8 mouse cellular contexts compared by ENCODE assay signal in the genomic region with DNA sequence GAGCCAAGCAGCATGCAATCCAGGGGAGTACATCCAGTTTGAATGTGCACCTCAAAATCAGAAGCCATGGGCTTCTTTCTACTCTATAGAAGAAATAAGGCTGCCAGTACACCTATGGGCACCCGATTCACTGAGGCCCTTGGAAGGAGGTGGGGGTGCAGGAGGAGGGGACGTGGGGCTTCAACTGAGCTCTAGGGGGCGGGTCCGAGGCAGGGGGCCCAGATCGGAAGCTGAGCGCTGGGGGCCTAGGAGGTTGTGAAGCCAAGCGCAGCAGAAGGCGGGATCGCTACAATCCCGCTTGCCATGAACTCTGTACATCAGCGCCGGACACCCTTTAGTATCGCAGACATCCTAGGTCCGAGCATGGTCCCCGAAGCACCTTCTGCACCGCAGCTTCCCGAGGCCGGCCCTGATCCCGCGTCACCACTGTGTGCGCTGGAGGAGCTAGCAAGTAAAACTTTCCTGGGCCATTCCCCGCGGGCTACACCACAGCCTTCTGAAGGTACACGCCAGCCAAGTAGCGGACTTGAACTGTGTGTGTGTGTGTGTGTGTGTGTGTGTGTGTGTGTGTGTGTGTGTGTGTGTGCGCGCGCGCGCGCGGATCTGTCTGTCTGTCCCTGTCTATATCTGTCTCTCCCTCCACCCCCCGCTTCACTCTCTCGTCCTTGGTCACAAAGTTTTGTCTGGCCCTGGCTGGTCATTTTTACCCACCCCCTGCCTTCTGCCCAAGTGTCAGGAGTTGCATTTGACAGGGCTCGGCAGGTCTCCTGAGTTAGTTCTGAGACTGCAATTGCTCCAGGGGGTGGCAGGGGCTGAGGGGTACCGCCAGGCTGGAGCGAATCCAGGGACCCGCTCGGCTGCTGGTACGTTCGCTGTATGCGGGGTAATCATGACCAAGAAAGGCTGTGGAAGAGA. TPM values are rescaled to one million over a fixed set of nuclear protein-coding genes. Genes with fewer than 3 reads are reported as not detected.
DNase-seq lines count a peak whose midpoint lies in the region; ATAC-seq lines count a peak whose summit lies in the region.

A gene (plus strand): TSS at position 247 of the 915 bp plus-strand sequence.

- H3K4me3 ChIP-seq in heart, embryonic 11.5 days (ENCODE audit: low read depth, low read length): peak within 1 kb of the TSS; percentile 41
- H3K4me3 ChIP-seq in embryonic facial prominence, embryonic 12.5 days: peak within 1 kb of the TSS; percentile 25
- H3K4me3 ChIP-seq in liver, embryonic 12.5 days: peak within 1 kb of the TSS; percentile 29

- no peak within 1 kb of the TSS for H3K27ac ChIP-seq in heart, embryonic 11.5 days (ENCODE audit: low read depth, low read length)
- H3K27ac ChIP-seq in embryonic facial prominence, embryonic 12.5 days: no peak within 1 kb of the TSS
- no peak within 1 kb of the TSS for H3K27ac ChIP-seq in liver, embryonic 12.5 days

- DNase-seq in heart, adult 9 months (ENCODE audit: low spot score in 2 of 2): no peak
- DNase-seq in urinary bladder, postnatal 36 days (ENCODE audit: low spot score in 2 of 2): no peak
- no peak for DNase-seq in left cerebral cortex, postnatal 25 days (ENCODE audit: low spot score in 2 of 2)
- DNase-seq in cerebellum, postnatal 10 days: no peak

- H3K9me3 ChIP-seq in heart, embryonic 11.5 days (replicated peaks; ENCODE audit: control insufficient read depth, low read length): no peaks in the 10 kb centered on the region
- H3K9me3 ChIP-seq in embryonic facial prominence, embryonic 12.5 days: no peaks in the 10 kb centered on the region
- H3K9me3 ChIP-seq in liver, embryonic 12.5 days (replicated peaks): no peaks in the 10 kb centered on the region

- peak within 1 kb of the TSS; percentile 58 for H3K4me2 ChIP-seq in heart, embryonic 11.5 days
- H3K4me2 ChIP-seq in embryonic facial prominence, embryonic 12.5 days (replicated peaks): peak within 1 kb of the TSS; percentile 40
- H3K4me2 ChIP-seq in liver, embryonic 12.5 days: peak within 1 kb of the TSS; percentile 56

- 0 out of 2 replicates have a peak, but pooled peaks cover 3% of the 10 kb centered on the region for H3K36me3 ChIP-seq in heart, embryonic 11.5 days (ENCODE audit: control insufficient read depth, insufficient read depth, low read length)
- H3K36me3 ChIP-seq in embryonic facial prominence, embryonic 12.5 days: peaks cover 7% of the 10 kb centered on the region
- peaks cover 12% of the 10 kb centered on the region for H3K36me3 ChIP-seq in liver, embryonic 12.5 days

- no peak for ATAC-seq in heart, embryonic 11.5 days (replicated peaks; ENCODE audit: insufficient number of reproducible peaks, low FRiP score, low TSS enrichment)
- peak; percentile 66 for ATAC-seq in CD4-positive, CD25-positive, alpha-beta regulatory T cell, adult 4 months
- no peak for ATAC-seq in embryonic facial prominence, embryonic 12.5 days (ENCODE audit: insufficient number of reproducible peaks, insufficient read depth, low FRiP score, low TSS enrichment)
- ATAC-seq in liver, embryonic 12.5 days: 0 out of 2 replicates have a peak, but pooled peaks have one; percentile 30

- H3K9ac ChIP-seq in heart, embryonic 11.5 days (ENCODE audit: low read depth, low read length): 0 out of 2 replicates have a peak within 1 kb of the TSS, but pooled peaks have one; percentile 22
- H3K9ac ChIP-seq in embryonic facial prominence, embryonic 12.5 days: no peak within 1 kb of the TSS
- no peak within 1 kb of the TSS for H3K9ac ChIP-seq in liver, embryonic 12.5 days

- WGBS in heart, embryonic 11.5 days (ENCODE audit: insufficient replicate concordance): 4% methylated on average over 42 of the region's 42 CpGs
- WGBS in embryonic facial prominence, embryonic 12.5 days: 5% methylated on average over 42 of the region's 42 CpGs
- 2% methylated on average over 35 of the region's 42 CpGs for WGBS in liver, embryonic 12.5 days (ENCODE audit: insufficient replicate concordance)

- peaks cover 85% of the 10 kb centered on the region for H3K27me3 ChIP-seq in heart, embryonic 11.5 days (ENCODE audit: control insufficient read depth, insufficient read depth, low read length)
- peaks cover 90% of the 10 kb centered on the region for H3K27me3 ChIP-seq in embryonic facial prominence, embryonic 12.5 days
- peaks cover 95% of the 10 kb centered on the region for H3K27me3 ChIP-seq in liver, embryonic 12.5 days (replicated peaks)

- intact Hi-C loops in left cerebral cortex, postnatal 25 days (cut with DNase I): no loop called here

- peaks cover 13% of the 10 kb centered on the region for H3K4me1 ChIP-seq in heart, embryonic 11.5 days (ENCODE audit: control insufficient read depth, insufficient read depth, low read length)
- H3K4me1 ChIP-seq in embryonic facial prominence, embryonic 12.5 days: peaks cover 33% of the 10 kb centered on the region
- H3K4me1 ChIP-seq in liver, embryonic 12.5 days: peaks cover 15% of the 10 kb centered on the region; the same call in 1 of the 2 replicates

RNA-seq across cellular contexts. Expression of the gene that starts here (rescaled TPM):
- 0.46 and 0.52 TPM in 2 replicates for polyA plus RNA-seq in heart, embryonic 11.5 days (2014; fragmentation: Nextera tagmentation; extraction: Ambion mirVana)
- not detected for polyA plus RNA-seq in CD4-positive, CD25-positive, alpha-beta regulatory T cell, adult 4 months (2017; shearing (Covaris generic))
- 0.57 and 1.1 TPM in 2 replicates for polyA plus RNA-seq in embryonic facial prominence, embryonic 12.5 days (2016; fragmentation: Nextera tagmentation; extraction: Ambion mirVana)
- polyA plus RNA-seq in liver, embryonic 12.5 days (2016; fragmentation: Nextera tagmentation; extraction: Ambion mirVana): 0.25 and 0.44 TPM in 2 replicates
- total RNA-seq in left cerebral cortex, postnatal 25 days (2021): under 1 TPM in 1 of 2 experiments, not detected in 1; 0.46 TPM

Comparison
In these comparisons a context has a peak if more than half of its experiments do, and no peak if none do; other contexts are left out.
1. Peak in ATAC-seq in CD4-positive, CD25-positive, alpha-beta regulatory T cell, adult 4 months; RNA of the gene not detected or under 1 TPM.
2. Peak in ATAC-seq, H3K4me3 ChIP-seq and H3K4me2 ChIP-seq in liver, embryonic 12.5 days; RNA of the gene not detected or under 1 TPM.